Mouse (Mus musculus) stomach, postnatal 0 days (tissue): ENCODE measurements at regions not wholly inside any gene's neighbourhood (a gene's known extent, or its start where the extent isn't known, plus 50 kb on each side); places are given as distances from the start of the nearest gene placed in this dataset.
A peak's percentile ranks its signal among the peaks of the same experiment; 100 is the strongest.

Source experiments
- ATAC-seq: fragments of 200-750 bp; cut with Nextera tagmentation; 2 replicates; pipeline ENCODE4 v1.8.0; 2017; ENCODE audit not compliant: low FRiP score, low TSS enrichment
- DNase-seq: peaks from one replicate; pipeline ENCODE4 v3.0.0-alpha.2; 2016; ENCODE audit warnings: low spot score
- H3K27ac ChIP-seq: fragments of 300-500 bp; sonication (generic); replicated peaks from 2 replicates; pipeline ENCODE4 v1.5.1; 2014; ENCODE audit warnings: mild to moderate bottlenecking, control low read depth
- H3K27me3 ChIP-seq: fragments of 300-500 bp; sonication (generic); 2 replicates; pipeline ENCODE4 v1.6.1; 2014; ENCODE audit warnings: low read length; ENCODE audit not compliant: control insufficient read depth, insufficient read depth
- H3K36me3 ChIP-seq: fragments of 300-500 bp; sonication (generic); 2 replicates; pipeline ENCODE4 v1.6.1; 2014; ENCODE audit warnings: low read length, mixed read lengths; ENCODE audit not compliant: control insufficient read depth, insufficient read depth
- H3K4me1 ChIP-seq: fragments of 300-500 bp; sonication (generic); replicated peaks from 2 replicates; pipeline ENCODE4 v1.6.1; 2014; ENCODE audit warnings: antibody characterized with exemption; ENCODE audit not compliant: control insufficient read depth, insufficient read depth
- H3K4me2 ChIP-seq: fragments of 300-500 bp; sonication (generic); replicated peaks from 2 replicates; pipeline ENCODE4 v1.6.1; 2014; ENCODE audit warnings: low read depth, mild to moderate bottlenecking, control low read depth, moderate library complexity
- H3K4me3 ChIP-seq: fragments of 300-500 bp; sonication (generic); 2 replicates; pipeline ENCODE4 v1.5.1; 2014; ENCODE audit warnings: low read depth, low read length, control low read depth
- H3K9ac ChIP-seq: fragments of 300-500 bp; sonication (generic); 2 replicates; pipeline ENCODE4 v1.6.1; 2014; ENCODE audit warnings: mild to moderate bottlenecking, low read length, control low read depth, mixed read lengths
- H3K9me3 ChIP-seq: fragments of 300-500 bp; sonication (generic); 2 replicates; pipeline ENCODE4 v1.6.1; 2016; ENCODE audit warnings: low read length; ENCODE audit not compliant: control insufficient read depth
- CTCF ChIP-seq: IDR thresholded peaks from 2 replicates; pipeline ENCODE4 v1.5.1; 2016; ENCODE audit warnings: antibody characterized with exemption, low read depth, mild to moderate bottlenecking, moderate library complexity
- EP300 ChIP-seq: optimal IDR thresholded peaks from 2 replicates; pipeline ENCODE3; 2016; ENCODE audit warnings: antibody characterized with exemption
- WGBS: fragments of 180-500 bp; shearing (Covaris S2); extraction: QIAGEN DNeasy Blood & Tissue Kit; methylation state at CpG from one replicate; pipeline ENCODE4 v1.1.7; 2014; 5-methylcytosine and 5-hydroxymethylcytosine counted together

- no peak for TF ChIP-seq EP300
- TF ChIP-seq CTCF = no peak
- no peak overlapping the region for H3K4me3 ChIP-seq
- no peak overlapping the region for H3K4me2 ChIP-seq
- no peak for DNase-seq
- H3K9ac ChIP-seq = no peak overlapping the region
- ATAC-seq = no peak
- no peaks in the 10 kb centered on the region for H3K4me1 ChIP-seq
- H3K27me3 ChIP-seq = no peaks in the 10 kb centered on the region
- H3K27ac ChIP-seq = no peak overlapping the region
- 63% methylated on average over 7 of the region's 7 CpGs for WGBS
- H3K36me3 ChIP-seq = no peaks in the 10 kb centered on the region
- H3K9me3 ChIP-seq = no peaks in the 10 kb centered on the region
Observed at GRCm38 (mm10) chr9:120702836-120703235, 131.6 kb downstream of the Rpl14 start.

GRCm38 (mm10) chr9:120703291-120703930 lies 132.2 kb downstream of the Rpl14 start:
- WGBS = 61% methylated on average over 10 of the region's 10 CpGs
- Histone ChIP-seq H3K27ac (no peak overlapping the region), H3K9me3 (no peaks in the 10 kb centered on the region), H3K27me3 (no peaks in the 10 kb centered on the region), H3K4me2 (no peak overlapping the region), H3K4me1 (no peaks in the 10 kb centered on the region), H3K9ac (no peak overlapping the region), H3K4me3 (no peak overlapping the region), H3K36me3 (no peaks in the 10 kb centered on the region)
- ATAC-seq (no peak), DNase-seq (no peak)
- no peak for TF ChIP-seq EP300
- no peak for TF ChIP-seq CTCF

GRCm38 (mm10) chr9:120706562-120707198 lies 135.4 kb downstream of the Rpl14 start:
- WGBS = 56% methylated on average over 9 of the region's 9 CpGs
- Histone ChIP-seq H3K4me3 (no peak overlapping the region), H3K27ac (no peak overlapping the region), H3K27me3 (no peaks in the 10 kb centered on the region), H3K9me3 (no peaks in the 10 kb centered on the region), H3K9ac (no peak overlapping the region), H3K36me3 (no peaks in the 10 kb centered on the region), H3K4me1 (no peaks in the 10 kb centered on the region), H3K4me2 (no peak overlapping the region)
- TF ChIP-seq EP300 (no peak), CTCF (no peak)
- no peak for DNase-seq
- ATAC-seq = no peak

GRCm38 (mm10) chr9:120708507-120708906 lies 137.3 kb downstream of the Rpl14 start:
- H3K4me1 ChIP-seq = no peaks in the 10 kb centered on the region
- no peaks in the 10 kb centered on the region for H3K27me3 ChIP-seq
- H3K4me2 ChIP-seq = 0 out of 2 replicates have a peak overlapping the region, but pooled peaks have one; percentile 20
- H3K36me3 ChIP-seq = no peaks in the 10 kb centered on the region
- no peaks in the 10 kb centered on the region for H3K9me3 ChIP-seq
- H3K27ac ChIP-seq = no peak overlapping the region
- ATAC-seq = no peak
- H3K9ac ChIP-seq = 0 out of 2 replicates have a peak overlapping the region, but pooled peaks have one; percentile 23
- DNase-seq = no peak
- no peak overlapping the region for H3K4me3 ChIP-seq
- no peak for TF ChIP-seq CTCF
- WGBS = 13% methylated on average over 11 of the region's 11 CpGs

GRCm38 (mm10) chr9:120709146-120709655 lies 138.0 kb downstream of the Rpl14 start:
- no peaks in the 10 kb centered on the region for H3K4me1 ChIP-seq
- no peak overlapping the region for H3K4me3 ChIP-seq
- 50% methylated on average over 10 of the region's 10 CpGs for WGBS
- H3K9me3 ChIP-seq = no peaks in the 10 kb centered on the region
- H3K9ac ChIP-seq = no peak overlapping the region
- H3K27ac ChIP-seq = no peak overlapping the region
- TF ChIP-seq EP300 = no peak
- TF ChIP-seq CTCF = no peak
- H3K27me3 ChIP-seq = no peaks in the 10 kb centered on the region
- no peak for DNase-seq
- no peaks in the 10 kb centered on the region for H3K36me3 ChIP-seq
- H3K4me2 ChIP-seq = 0 out of 2 replicates have a peak overlapping the region, but pooled peaks have one; percentile 20
- no peak for ATAC-seq

- Histone ChIP-seq H3K4me3 (no peak overlapping the region), H3K27ac (no peak overlapping the region), H3K27me3 (no peaks in the 10 kb centered on the region), H3K36me3 (no peaks in the 10 kb centered on the region), H3K9ac (no peak overlapping the region), H3K4me2 (no peak overlapping the region), H3K9me3 (no peaks in the 10 kb centered on the region), H3K4me1 (no peaks in the 10 kb centered on the region)
- ATAC-seq = no peak
- TF ChIP-seq CTCF = peak; percentile 32
- TF ChIP-seq EP300 = no peak
- no peak for DNase-seq
- WGBS = 98% methylated on average over 2 of the region's 2 CpGs
Observed at GRCm38 (mm10) chr9:120712987-120713386, 141.7 kb downstream of the Rpl14 start.
